Mouse (Mus musculus): ENCODE measurements at regions not wholly inside any gene's neighbourhood (a gene's known extent, or its start where the extent isn't known, plus 50 kb on each side); places are given as distances from the start of the nearest gene placed in this dataset.

GRCm38 (mm10) chr14:28781660-28782059 lies 236.3 kb upstream of the Lrtm1 start:
- TF ChIP-seq EP300 (IDR thresholded peaks at IDR 0.05; ENCODE audit: low read depth) (no peak), CTCF (IDR thresholded peaks at IDR 0.05; ENCODE audit: low read depth) (no peak)
